ENCODE assay signal across 10 mouse cellular contexts in the genomic region with DNA sequence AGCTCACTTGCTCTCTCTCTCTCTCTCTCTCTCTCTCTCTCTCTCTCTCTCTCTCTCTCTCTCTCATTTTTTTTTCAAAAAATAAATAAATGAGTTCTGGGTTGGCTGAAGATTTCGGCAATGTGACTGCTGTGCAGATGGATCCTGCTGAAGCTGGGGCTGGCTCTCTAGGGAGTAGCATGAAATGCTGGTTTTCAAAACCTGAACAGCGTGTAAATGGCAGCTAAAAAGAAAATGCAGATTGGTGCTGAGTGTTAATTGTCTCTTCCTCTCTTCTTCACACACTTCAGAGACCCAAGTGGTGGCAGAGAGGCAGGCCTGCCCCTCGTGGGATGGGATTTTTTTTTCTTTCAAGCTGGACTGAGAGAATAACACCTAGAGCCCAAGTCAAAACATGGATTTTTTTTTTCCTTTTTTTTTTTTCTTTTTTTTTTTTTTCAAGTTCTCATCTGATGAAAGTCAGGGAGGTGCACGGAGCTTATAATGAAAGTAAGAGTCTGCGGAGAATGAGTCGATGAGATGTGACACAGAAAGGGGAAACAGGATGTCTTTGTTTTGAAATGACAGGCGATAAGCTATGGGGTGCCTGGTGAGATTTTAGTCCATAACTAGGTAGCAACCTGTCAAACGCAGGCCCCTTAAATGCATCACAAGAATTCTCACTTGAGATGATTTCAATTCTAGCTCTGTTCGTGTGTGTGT. TPM values are rescaled to one million over a fixed set of nuclear protein-coding genes. Genes with fewer than 3 reads are reported as not detected.
DNase-seq lines count a peak whose midpoint lies in the region; ATAC-seq and TF ChIP-seq lines count a peak whose summit lies in the region.
"Had no signal": no experiment of that assay in that cellular context is flagged by ENCODE, and none has a peak within 500 bp of the region (broad histone marks: within the 10 kb centered on the region; RNA-seq: fewer than 3 reads in every experiment).

No protein-coding gene starts in this region.

- dilution Hi-C loops in CH12.LX (cut with MboI; ENCODE audit: extremely low pct_ligation_motif_present, extremely low pct_unique_long_range_greater_than_20kb, low sequenced_read_pairs): no loop called here

- no peak overlapping the region for H3K4me2 ChIP-seq in forebrain, embryonic 13.5 days
- no peak overlapping the region for H3K4me2 ChIP-seq in forebrain, embryonic 11.5 days (ENCODE audit: low read depth, low read length, severe bottlenecking)
- H3K4me2 ChIP-seq in CH12.LX (ENCODE audit: insufficient read depth, low read depth, poor library complexity, severe bottlenecking): peak overlapping the region; percentile 100
- H3K4me2 ChIP-seq in heart, embryonic 16.5 days (ENCODE audit: low read depth, low read length): peak overlapping the region; percentile 66
- H3K4me2 ChIP-seq in midbrain, postnatal 0 days (ENCODE audit: low read depth, low read length, poor library complexity, severe bottlenecking): peak overlapping the region; percentile 48
- H3K4me2 ChIP-seq in intestine, embryonic 16.5 days (ENCODE audit: low read depth, low read length): no peak overlapping the region

- peak; percentile 22; the same call in 1 of the 2 replicates for TF ChIP-seq POLR2A in CH12.LX (IDR thresholded peaks at IDR 0.05; ENCODE audit: low read depth, low read length)

- intact Hi-C loops in left cerebral cortex, adult 2 months (cut with DNase I): no loop called here

- H3K4me1 ChIP-seq in forebrain, embryonic 13.5 days: peaks cover 19% of the 10 kb centered on the region
- H3K4me1 ChIP-seq in forebrain, embryonic 11.5 days (replicated peaks; ENCODE audit: control insufficient read depth, insufficient read depth, low read length): no peaks in the 10 kb centered on the region
- peaks cover 4 to 24% of the 10 kb centered on the region in 2 experiments for H3K4me1 ChIP-seq in CH12.LX (ENCODE audit: control insufficient read depth in 1 of 2, insufficient read depth in 2 of 2)
- peaks cover 8% of the 10 kb centered on the region for H3K4me1 ChIP-seq in heart, embryonic 16.5 days (ENCODE audit: control insufficient read depth, insufficient read depth, low read length)
- H3K4me1 ChIP-seq in midbrain, postnatal 0 days (ENCODE audit: insufficient read depth, low read length): no peaks in the 10 kb centered on the region
- H3K4me1 ChIP-seq in intestine, embryonic 16.5 days (ENCODE audit: control insufficient read depth, insufficient read depth, low read length): no peaks in the 10 kb centered on the region

- H3K27ac ChIP-seq in forebrain, embryonic 13.5 days: peak overlapping the region; percentile 2; the same call in 1 of the 2 replicates
- no peak overlapping the region for H3K27ac ChIP-seq in forebrain, embryonic 11.5 days (ENCODE audit: low read depth, low read length)
- H3K27ac ChIP-seq in CH12.LX (ENCODE audit: insufficient read depth, low read depth): peak overlapping the region; percentile 65
- no peak overlapping the region for H3K27ac ChIP-seq in heart, embryonic 16.5 days (ENCODE audit: low read length)
- peak overlapping the region; percentile 70 for H3K27ac ChIP-seq in midbrain, postnatal 0 days (ENCODE audit: low read depth, low read length)
- no peak overlapping the region for H3K27ac ChIP-seq in left cerebral cortex, adult 2 months
- H3K27ac ChIP-seq in intestine, embryonic 16.5 days (ENCODE audit: low read length): no peak overlapping the region

- TF ChIP-seq EP300 in CH12.LX (IDR thresholded peaks at IDR 0.05; ENCODE audit: low read length): peak; percentile 75

- no peak overlapping the region for H3K9ac ChIP-seq in forebrain, embryonic 13.5 days
- no peak overlapping the region for H3K9ac ChIP-seq in forebrain, embryonic 11.5 days (ENCODE audit: low read length)
- peak overlapping the region; percentile 76 for H3K9ac ChIP-seq in CH12.LX (ENCODE audit: insufficient read depth, low read depth)
- no peak overlapping the region for H3K9ac ChIP-seq in heart, embryonic 16.5 days (ENCODE audit: low read length)
- H3K9ac ChIP-seq in midbrain, postnatal 0 days (replicated peaks; ENCODE audit: low read length, poor library complexity, severe bottlenecking): peak overlapping the region; percentile 42; the same call in 1 of the 2 replicates
- no peak overlapping the region for H3K9ac ChIP-seq in intestine, embryonic 16.5 days (ENCODE audit: low read depth, low read length)

- in situ Hi-C loops in CH12.LX (cut with MboI; ENCODE audit: low pct_ligation_motif_present, low pct_unique_long_range_greater_than_20kb, low sequenced_read_pairs): no loop called here

- no peak overlapping the region for H3K4me3 ChIP-seq in forebrain, embryonic 13.5 days
- H3K4me3 ChIP-seq in forebrain, embryonic 11.5 days (ENCODE audit: low read depth, low read length): no peak overlapping the region
- H3K4me3 ChIP-seq in CH12.LX (replicated peaks in 1 of 3; ENCODE audit: low read depth in 2 of 3, low read length in 2 of 3, poor library complexity in 1 of 3): peak overlapping the region; percentile 44 to 52 (median 45)
- H3K4me3 ChIP-seq in heart, embryonic 16.5 days (ENCODE audit: low read length): peak overlapping the region; percentile 36
- H3K4me3 ChIP-seq in midbrain, postnatal 0 days (ENCODE audit: low read depth, low read length): peak overlapping the region; percentile 22; the same call in 1 of the 2 replicates
- no peak overlapping the region for H3K4me3 ChIP-seq in left cerebral cortex, adult 2 months
- H3K4me3 ChIP-seq in intestine, embryonic 16.5 days (ENCODE audit: low read length): no peak overlapping the region

- ATAC-seq in forebrain, embryonic 13.5 days: peak; percentile 76
- no peak for ATAC-seq in forebrain, embryonic 11.5 days (replicated peaks; ENCODE audit: low FRiP score)
- ATAC-seq in heart, embryonic 16.5 days (replicated peaks; ENCODE audit: extremely low read depth, insufficient read depth, low FRiP score): no peak
- peak; percentile 82 for ATAC-seq in midbrain, postnatal 0 days (ENCODE audit: low FRiP score)
- no peak for ATAC-seq in intestine, embryonic 16.5 days

- H3K79me2 ChIP-seq in CH12.LX (replicated peaks; ENCODE audit: control insufficient read depth, extremely low read depth, insufficient read depth, poor library complexity, severe bottlenecking): no peaks in the 10 kb centered on the region

- TF ChIP-seq CTCF in CH12.LX (conservative IDR thresholded peaks at IDR 0.05 in 1 of 2, IDR thresholded peaks at IDR 0.05 in 1 of 2; ENCODE audit: low read depth in 2 of 2, low read length in 2 of 2): no peak
- no peak for TF ChIP-seq CTCF in midbrain, postnatal 0 days (IDR thresholded peaks at IDR 0.05)
- TF ChIP-seq CTCF in left cerebral cortex, adult 2 months (IDR thresholded peaks at IDR 0.05): no peak

- no peaks in the 10 kb centered on the region for H3K27me3 ChIP-seq in forebrain, embryonic 13.5 days
- no peaks in the 10 kb centered on the region for H3K27me3 ChIP-seq in forebrain, embryonic 11.5 days (ENCODE audit: control insufficient read depth, insufficient read depth, low read length)
- no peaks in the 10 kb centered on the region for H3K27me3 ChIP-seq in CH12.LX (replicated peaks)
- H3K27me3 ChIP-seq in heart, embryonic 16.5 days (ENCODE audit: control insufficient read depth, insufficient read depth, low read length): no peaks in the 10 kb centered on the region
- H3K27me3 ChIP-seq in midbrain, postnatal 0 days (ENCODE audit: insufficient read depth, low read length): no peaks in the 10 kb centered on the region
- no peaks in the 10 kb centered on the region for H3K27me3 ChIP-seq in intestine, embryonic 16.5 days (replicated peaks; ENCODE audit: control insufficient read depth, insufficient read depth, low read length)

- no peaks in the 10 kb centered on the region for H3K36me3 ChIP-seq in forebrain, embryonic 13.5 days (ENCODE audit: poor library complexity, severe bottlenecking)
- no peaks in the 10 kb centered on the region for H3K36me3 ChIP-seq in forebrain, embryonic 11.5 days (ENCODE audit: control insufficient read depth, insufficient read depth, low read length)
- H3K36me3 ChIP-seq in CH12.LX (replicated peaks in 1 of 2; ENCODE audit: control insufficient read depth in 1 of 2, insufficient read depth in 1 of 2, low read length in 1 of 2): no peaks in the 10 kb centered on the region
- H3K36me3 ChIP-seq in heart, embryonic 16.5 days (ENCODE audit: control insufficient read depth, insufficient read depth): no peaks in the 10 kb centered on the region
- H3K36me3 ChIP-seq in midbrain, postnatal 0 days (ENCODE audit: insufficient read depth, low read length): no peaks in the 10 kb centered on the region
- H3K36me3 ChIP-seq in intestine, embryonic 16.5 days (ENCODE audit: control insufficient read depth, insufficient read depth, low read length): no peaks in the 10 kb centered on the region

- TF ChIP-seq RAD21 in CH12.LX (IDR thresholded peaks at IDR 0.05; ENCODE audit: low read depth, low read length): no peak; the same call in 1 of the 2 replicates

- H3K9me3 ChIP-seq in forebrain, embryonic 13.5 days (replicated peaks): no peaks in the 10 kb centered on the region
- no peaks in the 10 kb centered on the region for H3K9me3 ChIP-seq in forebrain, embryonic 11.5 days (ENCODE audit: control insufficient read depth, low read length)
- H3K9me3 ChIP-seq in CH12.LX (replicated peaks; ENCODE audit: low read length): no peaks in the 10 kb centered on the region
- H3K9me3 ChIP-seq in heart, embryonic 16.5 days (replicated peaks; ENCODE audit: control insufficient read depth, low read length): no peaks in the 10 kb centered on the region
- H3K9me3 ChIP-seq in midbrain, postnatal 0 days (ENCODE audit: low read length): no peaks in the 10 kb centered on the region
- H3K9me3 ChIP-seq in intestine, embryonic 16.5 days (ENCODE audit: control insufficient read depth, low read length): no peaks in the 10 kb centered on the region

- DNase-seq in forebrain, embryonic 11.5 days (ENCODE audit: low spot score): no peak
- peak; percentile 85 for DNase-seq in CH12.LX (ENCODE audit: extremely low read depth)
- DNase-seq in midbrain, postnatal 0 days (ENCODE audit: low spot score): peak; percentile 44
- no peak for DNase-seq in left cerebral cortex, adult 2 months (ENCODE audit: extremely low spot score in 1 of 2, low spot score in 2 of 2)
- no peak for DNase-seq in layer of hippocampus, adult 8-10 months (ENCODE audit: low spot score in 2 of 2)

- WGBS in forebrain, embryonic 13.5 days: 50% methylated on average over 9 of the region's 9 CpGs
- WGBS in forebrain, embryonic 11.5 days: 68% methylated on average over 9 of the region's 9 CpGs
- 43% methylated on average over 9 of the region's 9 CpGs for WGBS in heart, embryonic 16.5 days
- 13% methylated on average over 9 of the region's 9 CpGs for WGBS in midbrain, postnatal 0 days
- WGBS in intestine, embryonic 16.5 days: 59% methylated on average over 9 of the region's 9 CpGs

RNA-seq across cellular contexts. Expression of a gene that starts 44.2 kb away (rescaled TPM):
- polyA plus RNA-seq in forebrain, embryonic 13.5 days (2015; fragmentation: Nextera tagmentation; extraction: Ambion mirVana): 0.11 and 0.15 TPM in 2 replicates
- 0.11 and 0.19 TPM in 2 replicates for polyA plus RNA-seq in forebrain, embryonic 11.5 days (2014; fragmentation: Nextera tagmentation; extraction: Ambion mirVana)
- total RNA-seq in CH12.LX (2012; rRNA removed) (not detected in 2 replicates), CH12.LX (2014; rRNA removed) (not detected in 2 replicates)
- polyA plus RNA-seq in CH12.LX (2012; ENCODE audit: insufficient read length, low read depth): not detected in 2 replicates
- polyA plus RNA-seq in heart, embryonic 16.5 days (2015; fragmentation: Nextera tagmentation; extraction: Ambion mirVana): not detected in 2 replicates
- total RNA-seq in midbrain, postnatal 0 days (2014; rRNA removed): not detected in 2 replicates
- polyA plus RNA-seq in midbrain, postnatal 0 days (2015; fragmentation: Nextera tagmentation; extraction: Ambion mirVana): not detected in 2 replicates
- total RNA-seq in left cerebral cortex, adult 2 months (2021): 1 to 10 TPM in 1 of 2 experiments, under 1 TPM in 1; 0.32 to 1.7 TPM
- polyA plus RNA-seq in intestine, embryonic 16.5 days (2015; fragmentation: Nextera tagmentation; extraction: Ambion mirVana): not detected in 2 replicates
- under 1 TPM in 1 of 4 experiments, not detected in 3; 0.23 TPM for total RNA-seq in layer of hippocampus, adult 8-10 months (2022)
- polyA plus RNA-seq: limb, embryonic 11.5 days; stomach, embryonic 14.5 days had no signal

RNA-seq across cellular contexts. Expression of a gene that starts 45.6 kb away (rescaled TPM):
- not detected in 2 replicates for polyA plus RNA-seq in forebrain, embryonic 13.5 days (2015; fragmentation: Nextera tagmentation; extraction: Ambion mirVana)
- polyA plus RNA-seq in forebrain, embryonic 11.5 days (2014; fragmentation: Nextera tagmentation; extraction: Ambion mirVana): not detected in 2 replicates
- total RNA-seq in CH12.LX (2012; rRNA removed): 59.3 and 67.2 TPM in 2 replicates
- total RNA-seq in CH12.LX (2014; rRNA removed): 13.6 and 17.5 TPM in 2 replicates
- 54.5 and 55.4 TPM in 2 replicates for polyA plus RNA-seq in CH12.LX (2012; ENCODE audit: insufficient read length, low read depth)
- 0.21 TPM in 1 of 2 replicates, not detected in the other for polyA plus RNA-seq in heart, embryonic 16.5 days (2015; fragmentation: Nextera tagmentation; extraction: Ambion mirVana)
- not detected in 2 replicates for total RNA-seq in midbrain, postnatal 0 days (2014; rRNA removed)
- 0.17 TPM in 1 of 2 replicates, not detected in the other for polyA plus RNA-seq in midbrain, postnatal 0 days (2015; fragmentation: Nextera tagmentation; extraction: Ambion mirVana)
- total RNA-seq in left cerebral cortex, adult 2 months (2021): not detected
- not detected in 2 replicates for polyA plus RNA-seq in intestine, embryonic 16.5 days (2015; fragmentation: Nextera tagmentation; extraction: Ambion mirVana)
- total RNA-seq in layer of hippocampus, adult 8-10 months (2022): not detected
- polyA plus RNA-seq: limb, embryonic 11.5 days; stomach, embryonic 14.5 days had no signal

Comparison
In these comparisons a context has a peak if more than half of its experiments do, and no peak if none do; other contexts are left out.
1. ATAC-seq: peak in forebrain, embryonic 13.5 days (single experiment) and midbrain, postnatal 0 days (single experiment); none in forebrain, embryonic 11.5 days (single experiment), heart, embryonic 16.5 days (single experiment) and intestine, embryonic 16.5 days (single experiment).
2. H3K27ac ChIP-seq: peak in forebrain, embryonic 13.5 days (single experiment), CH12.LX (single experiment) and midbrain, postnatal 0 days (single experiment); none in forebrain, embryonic 11.5 days (single experiment), heart, embryonic 16.5 days (single experiment), left cerebral cortex, adult 2 months (single experiment) and intestine, embryonic 16.5 days (single experiment).
3. H3K4me2 ChIP-seq: peak in CH12.LX (single experiment), heart, embryonic 16.5 days (single experiment) and midbrain, postnatal 0 days (single experiment); none in forebrain, embryonic 13.5 days (single experiment), forebrain, embryonic 11.5 days (single experiment) and intestine, embryonic 16.5 days (single experiment).
4. H3K4me3 ChIP-seq: peak in CH12.LX (3 of 3), heart, embryonic 16.5 days (single experiment) and midbrain, postnatal 0 days (single experiment); none in forebrain, embryonic 13.5 days (single experiment), forebrain, embryonic 11.5 days (single experiment), left cerebral cortex, adult 2 months (single experiment) and intestine, embryonic 16.5 days (single experiment).
5. H3K9ac ChIP-seq: peak in CH12.LX (single experiment) and midbrain, postnatal 0 days (single experiment); none in forebrain, embryonic 13.5 days (single experiment), forebrain, embryonic 11.5 days (single experiment), heart, embryonic 16.5 days (single experiment) and intestine, embryonic 16.5 days (single experiment).
6. DNase-seq: peak in CH12.LX (single experiment) and midbrain, postnatal 0 days (single experiment); none in forebrain, embryonic 11.5 days (single experiment), left cerebral cortex, adult 2 months (0 of 2) and layer of hippocampus, adult 8-10 months (0 of 2).
7. RNA of a gene that starts 45.6 kb away (polyA plus RNA-seq): 54.5 to 55.4 TPM in CH12.LX; 0.21 TPM in heart, embryonic 16.5 days, 0.17 TPM in midbrain, postnatal 0 days, not detected in intestine, embryonic 16.5 days, not detected in forebrain, embryonic 13.5 days and not detected in forebrain, embryonic 11.5 days; every median in the first group is over 10 times any median in the second.